Mouse (Mus musculus) kidney, adult 9 months (tissue): ENCODE measurements at regions not wholly inside any gene's neighbourhood (a gene's known extent, or its start where the extent isn't known, plus 50 kb on each side); places are given as distances from the start of the nearest gene placed in this dataset.
"Not testable (repeated sequence)": the region's sequence is repeated elsewhere in the genome, so short reads cannot be mapped to it uniquely, and the experiment has no call there.

Experiments used
- DNase-seq: peaks from one replicate; pipeline ENCODE4 v3.0.0; 2022

GRCm38 (mm10) chr1:160843671-160844070 is 50.7 kb upstream of the Rabgap1l start:
- DNase-seq, result peak; percentile 44

- not testable (repeated sequence) for DNase-seq
These were observed 51.7 kb upstream of the Rabgap1l start for GRCm38 (mm10) chr1:160844709-160845108.

- DNase-seq, result no peak
These were observed 55.5 kb upstream of the Rc3h1 start for GRCm38 (mm10) chr1:160850674-160851073.

- DNase-seq, result peak; percentile 20
These were observed 51.8 kb upstream of the Rc3h1 start for GRCm38 (mm10) chr1:160854410-160854809.

- DNase-seq, result no peak
These were observed 50.8 kb upstream of the Rc3h1 start for GRCm38 (mm10) chr1:160855411-160855810.

- no peak for DNase-seq
These were observed 50.1 kb upstream of the Rc3h1 start for GRCm38 (mm10) chr1:160855926-160856620.
